In the genomic region with DNA sequence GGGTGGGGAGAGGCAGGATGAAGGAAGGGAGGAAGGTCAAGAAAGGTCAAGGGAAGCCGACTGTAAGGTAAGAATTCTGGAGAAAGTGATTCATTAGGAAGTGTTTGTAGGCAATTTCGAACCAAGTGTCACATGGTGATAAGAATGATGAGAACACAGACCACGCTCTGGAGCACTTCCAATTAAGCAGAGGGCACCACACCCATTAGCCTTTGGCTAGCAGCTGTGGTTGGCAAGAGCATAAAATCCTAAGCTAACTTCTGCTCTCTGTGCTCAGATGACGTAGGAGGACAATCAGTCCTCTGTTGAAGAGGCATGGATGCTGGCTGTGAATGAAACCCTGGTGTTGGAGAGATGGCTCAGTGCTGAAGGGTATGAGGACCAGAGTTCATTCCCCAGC, we compare ENCODE assay signal across 21 mouse cellular contexts. TPM values are rescaled to one million over a fixed set of nuclear protein-coding genes. Genes with fewer than 3 reads are reported as not detected.
DNase-seq lines count a peak whose midpoint lies in the region; ATAC-seq and TF ChIP-seq lines count a peak whose summit lies in the region.
"Had no signal": no experiment of that assay in that cellular context is flagged by ENCODE, and none has a peak within 500 bp of the region (broad histone marks: within the 10 kb centered on the region; RNA-seq: fewer than 3 reads in every experiment).

No protein-coding gene starts in this region.

- no peaks in the 10 kb centered on the region for H3K79me2 ChIP-seq in macrophage (ENCODE audit: inconsistent target)

- TF ChIP-seq CTCF in stomach, postnatal 0 days (IDR thresholded peaks at IDR 0.05; ENCODE audit: low read depth) = no peak

- H3K9ac ChIP-seq in heart, embryonic 11.5 days (ENCODE audit: low read depth, low read length) = no peak overlapping the region
- H3K9ac ChIP-seq in forebrain, embryonic 15.5 days (replicated peaks) = no peak overlapping the region
- no peak overlapping the region for H3K9ac ChIP-seq in stomach, postnatal 0 days (ENCODE audit: low read length)
- H3K9ac ChIP-seq in kidney, embryonic 16.5 days (replicated peaks; ENCODE audit: low read length) = no peak overlapping the region
- H3K9ac ChIP-seq: heart, embryonic 13.5 days; hindbrain, embryonic 15.5 days; lung, embryonic 15.5 days; midbrain, embryonic 12.5 days had no signal

- no peak for TF ChIP-seq EP300 in stomach, postnatal 0 days (optimal IDR thresholded peaks at IDR 0.05)

- no peak for ATAC-seq in heart, embryonic 11.5 days (replicated peaks; ENCODE audit: insufficient number of reproducible peaks, low FRiP score, low TSS enrichment)
- ATAC-seq in forebrain, embryonic 15.5 days (replicated peaks) = no peak
- ATAC-seq in stomach, postnatal 0 days (ENCODE audit: low FRiP score, low TSS enrichment) = no peak
- no peak for ATAC-seq in kidney, embryonic 16.5 days (ENCODE audit: low FRiP score, low TSS enrichment)
- ATAC-seq: intestine, postnatal 0 days had no signal

- 50% methylated on average over 4 of the region's 4 CpGs for WGBS in heart, embryonic 11.5 days (ENCODE audit: insufficient replicate concordance)
- WGBS in macrophage (ENCODE audit: missing documents) = 35% methylated on average over 4 of the region's 4 CpGs
- WGBS in forebrain, embryonic 15.5 days = 76% methylated on average over 4 of the region's 4 CpGs
- 36% methylated on average over 4 of the region's 4 CpGs for WGBS in stomach, postnatal 0 days
- 23% methylated on average over 4 of the region's 4 CpGs for WGBS in kidney, embryonic 16.5 days

- no peaks in the 10 kb centered on the region; the same call in 1 of the 2 replicates for H3K4me1 ChIP-seq in heart, embryonic 11.5 days (ENCODE audit: control insufficient read depth, insufficient read depth, low read length)
- no peaks in the 10 kb centered on the region for H3K4me1 ChIP-seq in forebrain, embryonic 15.5 days
- H3K4me1 ChIP-seq in stomach, postnatal 0 days (replicated peaks; ENCODE audit: control insufficient read depth, insufficient read depth) = no peaks in the 10 kb centered on the region
- no peaks in the 10 kb centered on the region for H3K4me1 ChIP-seq in kidney, embryonic 16.5 days (ENCODE audit: insufficient read depth, low read length)
- H3K4me1 ChIP-seq: heart, embryonic 13.5 days; hindbrain, embryonic 15.5 days; lung, embryonic 15.5 days; midbrain, embryonic 12.5 days had no signal

- H3K9me3 ChIP-seq in heart, embryonic 11.5 days (replicated peaks; ENCODE audit: control insufficient read depth, low read length) = no peaks in the 10 kb centered on the region
- no peaks in the 10 kb centered on the region for H3K9me3 ChIP-seq in forebrain, embryonic 15.5 days
- H3K9me3 ChIP-seq in stomach, postnatal 0 days (ENCODE audit: control insufficient read depth, low read length) = no peaks in the 10 kb centered on the region
- H3K9me3 ChIP-seq in kidney, embryonic 16.5 days (ENCODE audit: low read length) = 0 out of 2 replicates have a peak, but pooled peaks cover 3% of the 10 kb centered on the region
- H3K9me3 ChIP-seq: embryonic facial prominence, embryonic 10.5 days; G1E; hindbrain, embryonic 15.5 days; lung, embryonic 15.5 days had no signal

- no peaks in the 10 kb centered on the region for H3K36me3 ChIP-seq in heart, embryonic 11.5 days (ENCODE audit: control insufficient read depth, insufficient read depth, low read length)
- H3K36me3 ChIP-seq in macrophage (ENCODE audit: inconsistent target) = no peaks in the 10 kb centered on the region
- no peaks in the 10 kb centered on the region for H3K36me3 ChIP-seq in forebrain, embryonic 15.5 days
- H3K36me3 ChIP-seq in stomach, postnatal 0 days (ENCODE audit: control insufficient read depth, insufficient read depth, low read length) = no peaks in the 10 kb centered on the region
- H3K36me3 ChIP-seq in kidney, embryonic 16.5 days (ENCODE audit: insufficient read depth, low read length) = no peaks in the 10 kb centered on the region
- H3K36me3 ChIP-seq: embryonic facial prominence, embryonic 10.5 days; G1E; heart, embryonic 13.5 days; hindbrain, embryonic 15.5 days; lung, embryonic 15.5 days; midbrain, embryonic 12.5 days had no signal

- peak; percentile 94 for DNase-seq in heart, adult 11 months
- DNase-seq in testis, postnatal 10 days (ENCODE audit: low spot score) = peak; percentile 36
- no peak for DNase-seq in testis, postnatal 14 days (ENCODE audit: low spot score)
- no peak for DNase-seq in stomach, postnatal 0 days (ENCODE audit: low spot score)
- DNase-seq: adrenal gland, postnatal 14 days; cerebellum, postnatal 14 days; kidney, postnatal 25 days; liver had no signal

- no peak overlapping the region for H3K4me2 ChIP-seq in heart, embryonic 11.5 days
- no peak overlapping the region for H3K4me2 ChIP-seq in forebrain, embryonic 15.5 days (replicated peaks)
- H3K4me2 ChIP-seq in stomach, postnatal 0 days (replicated peaks; ENCODE audit: low read depth) = no peak overlapping the region
- no peak overlapping the region for H3K4me2 ChIP-seq in kidney, embryonic 16.5 days (replicated peaks; ENCODE audit: low read depth, low read length)
- H3K4me2 ChIP-seq: heart, embryonic 13.5 days; hindbrain, embryonic 15.5 days; lung, embryonic 15.5 days; midbrain, embryonic 12.5 days had no signal

- no peaks in the 10 kb centered on the region for H3K27me3 ChIP-seq in heart, embryonic 11.5 days (ENCODE audit: control insufficient read depth, insufficient read depth, low read length)
- H3K27me3 ChIP-seq in forebrain, embryonic 15.5 days = no peaks in the 10 kb centered on the region
- no peaks in the 10 kb centered on the region for H3K27me3 ChIP-seq in stomach, postnatal 0 days (ENCODE audit: control insufficient read depth, insufficient read depth, low read length)
- H3K27me3 ChIP-seq in kidney, embryonic 16.5 days (ENCODE audit: insufficient read depth, low read length) = no peaks in the 10 kb centered on the region
- H3K27me3 ChIP-seq: heart, embryonic 13.5 days; hindbrain, embryonic 15.5 days; lung, embryonic 15.5 days; midbrain, embryonic 12.5 days had no signal

- no peak overlapping the region for H3K4me3 ChIP-seq in heart, embryonic 11.5 days (ENCODE audit: low read depth, low read length)
- H3K4me3 ChIP-seq in macrophage (ENCODE audit: inconsistent target) = no peak overlapping the region
- H3K4me3 ChIP-seq in forebrain, embryonic 15.5 days = no peak overlapping the region
- no peak overlapping the region for H3K4me3 ChIP-seq in stomach, postnatal 0 days (ENCODE audit: low read depth, low read length)
- H3K4me3 ChIP-seq in kidney, embryonic 16.5 days (ENCODE audit: low read length) = no peak overlapping the region
- H3K4me3 ChIP-seq: embryonic facial prominence, embryonic 10.5 days; heart, embryonic 13.5 days; hindbrain, embryonic 15.5 days; lung, embryonic 15.5 days; midbrain, embryonic 12.5 days had no signal

- H3K27ac ChIP-seq in heart, embryonic 11.5 days (ENCODE audit: low read depth, low read length) = no peak overlapping the region
- 0 out of 2 replicates have a peak overlapping the region, but pooled peaks have one; percentile 4 for H3K27ac ChIP-seq in macrophage
- H3K27ac ChIP-seq in forebrain, embryonic 15.5 days (replicated peaks) = no peak overlapping the region
- no peak overlapping the region for H3K27ac ChIP-seq in stomach, postnatal 0 days (replicated peaks)
- no peak overlapping the region for H3K27ac ChIP-seq in kidney, embryonic 16.5 days (ENCODE audit: low read length)
- H3K27ac ChIP-seq: embryonic facial prominence, embryonic 10.5 days; heart, embryonic 13.5 days; hindbrain, embryonic 15.5 days; lung, embryonic 15.5 days; midbrain, embryonic 12.5 days had no signal

RNA-seq across cellular contexts. Expression of a gene that starts 15.6 kb away (rescaled TPM):
- polyA plus RNA-seq in heart, embryonic 11.5 days (2014; fragmentation: Nextera tagmentation; extraction: Ambion mirVana) = 0.17 and 0.29 TPM in 2 replicates
- 1 to 10 TPM in 2 of 26 experiments, under 1 TPM in 3, not detected in 21; 0.43 to 3.4 (median 0.69) TPM for total RNA-seq in macrophage (2018; cell fraction: chromatin; rRNA removed)
- total RNA-seq in macrophage (2018; cell fraction: cytosol; rRNA removed) = 1 to 10 TPM in 13 of 26 experiments, under 1 TPM in 13; 0.23 to 2.7 (median 0.86) TPM
- 1 to 10 TPM in 12 of 26 experiments, under 1 TPM in 9, not detected in 5; 0.29 to 7.7 (median 1.2) TPM for total RNA-seq in macrophage (2018; cell fraction: nucleus; rRNA removed)
- 1.6 to 5.1 TPM (median 3.1 TPM) in 3 replicates for polyA plus RNA-seq in macrophage (2018)
- polyA plus RNA-seq in forebrain, embryonic 15.5 days (2015; fragmentation: Nextera tagmentation; extraction: Ambion mirVana) = 0.56 and 0.64 TPM in 2 replicates
- 0.48 and 0.68 TPM in 2 replicates for polyA plus RNA-seq in stomach, postnatal 0 days (2015; fragmentation: Nextera tagmentation; extraction: Ambion mirVana)
- 0.31 and 0.36 TPM in 2 replicates for polyA plus RNA-seq in kidney, embryonic 16.5 days (2015; fragmentation: Nextera tagmentation; extraction: Ambion mirVana)
- total RNA-seq: G1E had no signal
- polyA plus RNA-seq: G1E had no signal

RNA-seq across cellular contexts. Expression of a gene that starts 22.1 kb away (rescaled TPM):
- polyA plus RNA-seq in heart, embryonic 11.5 days (2014; fragmentation: Nextera tagmentation; extraction: Ambion mirVana) = 0.57 TPM in 1 of 2 replicates, not detected in the other
- 1 to 10 TPM in 21 of 26 experiments, under 1 TPM in 2, not detected in 3; 0.58 to 9.7 (median 3.6) TPM for total RNA-seq in macrophage (2018; cell fraction: chromatin; rRNA removed)
- total RNA-seq in macrophage (2018; cell fraction: cytosol; rRNA removed) = 1 to 10 TPM in 8 of 26 experiments, under 1 TPM in 18; 0.11 to 2.2 (median 0.57) TPM
- 1 to 10 TPM in 16 of 26 experiments, under 1 TPM in 5, not detected in 5; 0.54 to 7.7 (median 3.7) TPM for total RNA-seq in macrophage (2018; cell fraction: nucleus; rRNA removed)
- 1.5 to 3.4 TPM in 2 of 3 replicates, not detected in the other for polyA plus RNA-seq in macrophage (2018)
- polyA plus RNA-seq in forebrain, embryonic 15.5 days (2015; fragmentation: Nextera tagmentation; extraction: Ambion mirVana) = not detected in 2 replicates
- polyA plus RNA-seq in stomach, postnatal 0 days (2015; fragmentation: Nextera tagmentation; extraction: Ambion mirVana) = 0.19 and 0.30 TPM in 2 replicates
- 0.17 and 0.19 TPM in 2 replicates for polyA plus RNA-seq in kidney, embryonic 16.5 days (2015; fragmentation: Nextera tagmentation; extraction: Ambion mirVana)
- total RNA-seq: G1E; layer of hippocampus, postnatal 10 days; left cerebral cortex, postnatal 25 days had no signal
- polyA plus RNA-seq: embryonic facial prominence, embryonic 10.5 days; G1E; heart, embryonic 13.5 days; hindbrain, embryonic 15.5 days; midbrain, embryonic 12.5 days had no signal

RNA-seq across cellular contexts. Expression of a gene that starts 41.4 kb away (rescaled TPM):
- polyA plus RNA-seq in heart, embryonic 11.5 days (2014; fragmentation: Nextera tagmentation; extraction: Ambion mirVana) = not detected in 2 replicates
- total RNA-seq in macrophage (2018; cell fraction: chromatin; rRNA removed) = 10 to 100 TPM in 17 of 26 experiments, 1 to 10 TPM in 9; 1.4 to 69.2 (median 14.2) TPM
- 10 to 100 TPM in 18 of 26 experiments, 1 to 10 TPM in 8; 7.8 to 58.2 (median 22.2) TPM for total RNA-seq in macrophage (2018; cell fraction: cytosol; rRNA removed)
- 100 to 1,000 TPM in 4 of 26 experiments, 10 to 100 TPM in 22; 12.2 to 164 (median 23.7) TPM for total RNA-seq in macrophage (2018; cell fraction: nucleus; rRNA removed)
- polyA plus RNA-seq in macrophage (2018) = 10.4 to 103 TPM (median 37.8 TPM) in 3 replicates
- 0.73 and 0.75 TPM in 2 replicates for polyA plus RNA-seq in forebrain, embryonic 15.5 days (2015; fragmentation: Nextera tagmentation; extraction: Ambion mirVana)
- 1.0 and 1.4 TPM in 2 replicates for polyA plus RNA-seq in stomach, postnatal 0 days (2015; fragmentation: Nextera tagmentation; extraction: Ambion mirVana)
- 0.67 and 0.80 TPM in 2 replicates for polyA plus RNA-seq in kidney, embryonic 16.5 days (2015; fragmentation: Nextera tagmentation; extraction: Ambion mirVana)

Comparison
In these comparisons a context has a peak if more than half of its experiments do, and no peak if none do; other contexts are left out.
1. DNase-seq: peak in heart, adult 11 months (single experiment) and testis, postnatal 10 days (single experiment); none in testis, postnatal 14 days (single experiment) and stomach, postnatal 0 days (single experiment).